Mouse (Mus musculus) layer of hippocampus, postnatal 36 days (tissue): ENCODE results near the gene Fam19a4. TPM values are rescaled to one million over a fixed set of nuclear protein-coding genes. Genes with fewer than 3 reads are reported as not detected.

ENCODE experiments used
- DNase-seq, 2 experiments: peaks; one replicate each; pipeline ENCODE4 v3.0.0; 2022
- total RNA-seq, 2 experiments: library from RNA; stranded (reverse); gene quantifications; 2 replicates each; pipeline ENCODE4 v1.2.3; 2021

Fam19a4 gene
- under 1 TPM; 0.15 to 0.18 TPM for total RNA-seq

- DNase-seq = no peak
These were observed at the start of gene Fam19a4 for GRCm38 (mm10) chr6:97060074-97060681. Fam19a4 (minus strand) TSS chr6:97060413.

GRCm38 (mm10) chr6:97106777-97107176 is 46.6 kb upstream of the Fam19a4 start:
- DNase-seq = no peak

- DNase-seq = no peak
These were observed 45.9 kb upstream of the Fam19a4 start for GRCm38 (mm10) chr6:97106106-97106505.

- no peak for DNase-seq
These were observed 44.1 kb upstream of the Fam19a4 start for GRCm38 (mm10) chr6:97104264-97104852.

- no peak for DNase-seq
These were observed 41.9 kb upstream of the Fam19a4 start for GRCm38 (mm10) chr6:97101958-97102702.

GRCm38 (mm10) chr6:97101190-97101957 is 41.2 kb upstream of the Fam19a4 start:
- no peak for DNase-seq

- no peak for DNase-seq
These were observed 22.1 kb upstream of the Fam19a4 start for GRCm38 (mm10) chr6:97082336-97082735.

- DNase-seq = no peak
These were observed 19.8 kb upstream of the Fam19a4 start for GRCm38 (mm10) chr6:97080016-97080415.

- DNase-seq = no peak
These were observed 614 bp downstream of the Fam19a4 start for GRCm38 (mm10) chr6:97059599-97059998.

GRCm38 (mm10) chr6:97052196-97052770 is 7.9 kb downstream of the Fam19a4 start:
- no peak for DNase-seq

- no peak for DNase-seq
These were observed 11.8 kb downstream of the Fam19a4 start for GRCm38 (mm10) chr6:97048403-97048802.

GRCm38 (mm10) chr6:97046541-97046940 is 13.7 kb downstream of the Fam19a4 start:
- DNase-seq = no peak

- DNase-seq = no peak
These were observed 33.0 kb downstream of the Fam19a4 start for GRCm38 (mm10) chr6:97027110-97027677.

- no peak for DNase-seq
These were observed 40.9 kb downstream of the Fam19a4 start for GRCm38 (mm10) chr6:97019323-97019722.

- DNase-seq = no peak
These were observed 43.5 kb downstream of the Fam19a4 start for GRCm38 (mm10) chr6:97016711-97017110.

GRCm38 (mm10) chr6:97016018-97016417 is 44.2 kb downstream of the Fam19a4 start:
- DNase-seq = no peak

GRCm38 (mm10) chr6:97006513-97007094 is 53.6 kb downstream of the Fam19a4 start:
- peak; percentile 15 to 31 for DNase-seq

GRCm38 (mm10) chr6:97005038-97005437 is 55.2 kb downstream of the Fam19a4 start:
- DNase-seq = peak in 1 of 2 experiments; percentile 27

GRCm38 (mm10) chr6:96995556-96996159 is 64.6 kb downstream of the Fam19a4 start:
- no peak for DNase-seq

GRCm38 (mm10) chr6:96991741-96992140 is 68.5 kb downstream of the Fam19a4 start:
- no peak for DNase-seq

- no peak for DNase-seq
These were observed 82.7 kb downstream of the Fam19a4 start for GRCm38 (mm10) chr6:96977537-96977936.
